Comparison of ENCODE assay signal across 16 mouse cellular contexts in the genomic region with DNA sequence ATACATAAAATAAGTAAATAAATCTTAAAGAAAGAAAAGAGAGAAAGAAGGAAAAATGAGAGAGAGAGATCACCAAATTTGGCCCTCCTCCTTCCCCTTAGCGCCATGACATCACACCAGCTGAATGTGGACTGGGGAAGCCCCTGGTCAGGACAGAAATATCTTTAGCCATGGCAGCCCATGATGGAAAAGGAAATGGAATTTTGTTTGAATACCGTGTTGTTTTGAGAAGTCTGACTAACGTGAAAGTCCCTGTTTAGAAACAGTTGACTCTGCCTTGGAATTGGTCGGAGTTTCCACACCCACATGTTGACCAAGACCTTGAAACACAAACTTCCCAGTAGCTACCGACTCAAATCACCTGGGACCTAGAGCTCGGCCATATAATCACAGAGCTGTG.
"Had no signal": no experiment of that assay in that cellular context is flagged by ENCODE, and none has a peak within 500 bp of the region (broad histone marks: within the 10 kb centered on the region; RNA-seq: fewer than 3 reads in every experiment).

No protein-coding gene starts in this region.

- DNase-seq: lung, adult 18-20 months; lung, embryonic 14.5 days; lung, postnatal 10 days; lung, postnatal 4 days; midbrain, embryonic 14.5 days; retina, postnatal 1 day; right cerebral cortex, adult 18-20 months; right cerebral cortex, postnatal 25 days; right cerebral cortex, postnatal 4 days; spleen, adult 18-20 months; thymus, adult 18-20 months; thymus, postnatal 14 days; thymus, postnatal 36 days had no signal

- H3K4me3 ChIP-seq: midbrain, embryonic 10.5 days; midbrain, embryonic 12.5 days; neural tube, embryonic 12.5 days had no signal

- H3K27me3 ChIP-seq: neural tube, embryonic 12.5 days had no signal

- H3K4me2 ChIP-seq: lung, embryonic 14.5 days; midbrain, embryonic 12.5 days; neural tube, embryonic 12.5 days had no signal

- H3K9ac ChIP-seq: lung, embryonic 14.5 days; midbrain, embryonic 12.5 days; neural tube, embryonic 12.5 days had no signal

- H3K36me3 ChIP-seq: midbrain, embryonic 10.5 days; midbrain, embryonic 12.5 days; neural tube, embryonic 12.5 days had no signal

- H3K9me3 ChIP-seq: midbrain, embryonic 12.5 days; neural tube, embryonic 12.5 days had no signal

- H3K27ac ChIP-seq: midbrain, embryonic 12.5 days; neural tube, embryonic 12.5 days had no signal
